Mouse (Mus musculus) layer of hippocampus, adult 18-20 months (tissue): ENCODE results near the gene Hp1bp3. TPM values are rescaled to one million over a fixed set of nuclear protein-coding genes. Genes with fewer than 3 reads are reported as not detected.

Source experiments
- DNase-seq, 2 experiments: peaks; one replicate each; pipeline ENCODE4 v3.0.0; 2022; ENCODE audit warnings: low spot score in 2 of 2
- total RNA-seq, 2 experiments: library from RNA; stranded (reverse); gene quantifications; 2 replicates each; pipeline ENCODE4 v1.2.3; 2021

Gene Hp1bp3
- total RNA-seq, 2 experiments from 2014 or later, result 188 to 202 TPM

DNA sequence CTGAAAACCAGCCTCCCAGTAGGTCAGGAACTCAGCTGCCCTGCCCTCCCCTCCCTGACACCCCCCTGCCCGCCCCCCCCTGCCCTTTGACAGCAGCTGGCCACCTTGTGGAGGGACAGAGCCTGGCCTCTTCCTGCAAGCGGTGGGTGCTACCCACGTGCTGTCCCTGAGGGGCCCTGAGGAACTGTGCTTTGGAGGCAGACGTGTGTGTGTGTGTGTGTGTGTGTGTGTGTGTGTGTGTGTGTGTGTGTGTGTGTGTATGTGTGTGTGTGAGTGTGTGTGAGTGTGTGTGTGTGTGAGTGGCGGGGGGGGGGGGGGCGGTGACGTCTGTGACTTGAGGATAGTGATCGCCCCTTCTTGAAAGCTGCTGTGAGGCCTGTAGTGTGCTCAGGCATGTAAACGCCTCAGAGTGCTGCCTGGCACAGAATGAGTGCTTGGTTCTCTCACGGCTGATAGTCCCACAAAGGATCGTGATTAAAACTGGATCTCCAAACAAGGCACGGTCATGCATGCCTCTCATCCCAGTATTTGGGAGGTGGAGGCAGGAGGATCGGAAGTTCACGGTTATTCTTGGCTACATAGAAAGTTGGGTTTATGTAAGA lies 78.0 kb downstream of the Hp1bp3 start:
- DNase-seq, result no peak

Other genes starting within 250 kb of the Hp1bp3 start
- gene Eif4g3, start 223.3 kb upstream of the Hp1bp3 start, total RNA-seq, result 100 to 1,000 TPM; 141 to 142 TPM
- 10 to 100 TPM; 50.7 to 57.3 TPM for gene Sh2d5, start 34.1 kb downstream of the Hp1bp3 start, total RNA-seq
- 10 to 100 TPM; 21.9 to 22.4 TPM for gene Kif17, start 34.1 kb downstream of the Hp1bp3 start, total RNA-seq
- 10 to 100 TPM; 93.0 to 96.1 TPM for gene Ddost, start 88.4 kb downstream of the Hp1bp3 start, total RNA-seq
- gene Pink1, start 110.0 kb downstream of the Hp1bp3 start, total RNA-seq, result 100 to 1,000 TPM; 309 to 311 TPM
- gene Cda, start 151.7 kb downstream of the Hp1bp3 start, total RNA-seq, result 1 to 10 TPM; 1.7 to 2.4 TPM
- gene Fam43b, start 180.2 kb downstream of the Hp1bp3 start, total RNA-seq, result 10 to 100 TPM; 31.8 to 34.3 TPM
- 10 to 100 TPM; 67.3 to 68.5 TPM for gene Mul1, start 218.4 kb downstream of the Hp1bp3 start, total RNA-seq
- 100 to 1,000 TPM; 405 to 413 TPM for gene Camk2n1, start 238.0 kb downstream of the Hp1bp3 start, total RNA-seq